Mouse (Mus musculus) hindbrain, embryonic 14.5 days (tissue): ENCODE results near the gene Vmn1r129. TPM values are rescaled to one million over a fixed set of nuclear protein-coding genes. Genes with fewer than 3 reads are reported as not detected.
"Not testable (repeated sequence)": the region's sequence is repeated elsewhere in the genome, so short reads cannot be mapped to it uniquely, and the experiment has no call there.

Source experiments
- ATAC-seq: fragments of 200-750 bp; cut with Nextera tagmentation; 2 replicates; pipeline ENCODE4 v1.8.0; 2017; ENCODE audit warnings: moderate number of reproducible peaks, mild to moderate bottlenecking, moderate TSS enrichment, moderate library complexity; ENCODE audit not compliant: low FRiP score
- DNase-seq: peaks from one replicate; pipeline ENCODE4 v3.0.0-alpha.2; 2015; ENCODE audit warnings: low spot score
- H3K27ac ChIP-seq: fragments of 300-500 bp; sonication (generic); 2 replicates; pipeline ENCODE4 v1.5.1; 2014; ENCODE audit warnings: mild to moderate bottlenecking, moderate library complexity
- H3K27me3 ChIP-seq: fragments of 300-500 bp; sonication (generic); 2 replicates; pipeline ENCODE4 v1.6.1; 2014; ENCODE audit warnings: mild to moderate bottlenecking, low read length, mixed read lengths; ENCODE audit not compliant: control insufficient read depth, insufficient read depth
- H3K36me3 ChIP-seq: fragments of 300-500 bp; sonication (generic); replicated peaks from 2 replicates; pipeline ENCODE4 v1.6.1; 2014; ENCODE audit not compliant: control insufficient read depth, insufficient read depth
- H3K4me1 ChIP-seq: fragments of 300-500 bp; sonication (generic); replicated peaks from 2 replicates; pipeline ENCODE4 v1.6.1; 2014; ENCODE audit warnings: antibody characterized with exemption, low read length, mixed read lengths; ENCODE audit not compliant: control insufficient read depth, insufficient read depth
- H3K4me2 ChIP-seq: fragments of 300-500 bp; sonication (generic); replicated peaks from 2 replicates; pipeline ENCODE4 v1.6.1; 2014; ENCODE audit warnings: mild to moderate bottlenecking, moderate library complexity
- H3K4me3 ChIP-seq: fragments of 300-500 bp; sonication (generic); replicated peaks from 2 replicates; pipeline ENCODE4 v1.5.1; 2014; ENCODE audit warnings: mild to moderate bottlenecking, low read length
- H3K9ac ChIP-seq: fragments of 300-500 bp; sonication (generic); 2 replicates; pipeline ENCODE4 v1.6.1; 2014
- H3K9me3 ChIP-seq: fragments of 300-500 bp; sonication (generic); 2 replicates; pipeline ENCODE4 v1.6.1; 2016; ENCODE audit warnings: low read length; ENCODE audit not compliant: control insufficient read depth
- WGBS: fragments of 180-500 bp; shearing (Covaris S2); extraction: QIAGEN DNeasy Blood & Tissue Kit; methylation state at CpG from one replicate; pipeline ENCODE4 v1.1.7; 2014; 5-methylcytosine and 5-hydroxymethylcytosine counted together
- polyA plus RNA-seq: library from polyadenylated mRNA; unstranded; fragments of >200 nt; fragmentation: Nextera tagmentation; extraction: Ambion mirVana; gene quantifications from 2 replicates; pipeline ENCODE4 v1.2.1, GENCODE M21; 2014

The Vmn1r129 gene
- not detected in 2 replicates for polyA plus RNA-seq

GRCm38 (mm10) chr7:21361191-21361590, at the start of gene Vmn1r129:
Gene Vmn1r129, minus strand, starts transcription at chr7:21361291.
- not testable (repeated sequence) for H3K4me2 ChIP-seq, H3K36me3 ChIP-seq, H3K27ac ChIP-seq, H3K9ac ChIP-seq, H3K27me3 ChIP-seq, ATAC-seq, H3K4me1 ChIP-seq, DNase-seq, H3K4me3 ChIP-seq, H3K9me3 ChIP-seq
- no CpG with 5 or more reads among the region's 1 CpGs for WGBS

DNA sequence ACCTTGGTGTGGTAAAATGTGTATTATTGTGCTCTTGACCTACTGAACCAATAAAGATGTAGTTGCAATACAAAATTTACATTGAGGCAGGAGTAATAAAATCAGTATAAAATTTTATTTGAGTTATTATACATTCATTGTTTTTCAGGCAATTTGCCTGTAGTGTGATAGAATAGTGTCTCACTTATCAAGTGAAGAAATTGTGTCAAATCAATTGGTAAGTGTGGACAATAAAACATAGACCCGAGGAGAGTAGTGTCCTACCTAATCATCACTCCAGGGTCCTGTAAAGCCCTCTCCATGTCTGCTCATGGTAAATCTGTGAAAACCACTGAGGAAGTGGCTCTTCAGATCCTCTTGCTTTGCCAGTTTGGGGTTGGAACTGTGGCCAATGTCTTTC, 12.0 kb downstream of the Vmn1r129 start, which contains the start of gene Vmn1r128:
Gene Vmn1r128 (plus strand): TSS at position 301 of the 400 bp plus-strand sequence.
- H3K9ac ChIP-seq, DNase-seq, H3K4me3 ChIP-seq, H3K27me3 ChIP-seq, H3K4me1 ChIP-seq, H3K36me3 ChIP-seq, H3K4me2 ChIP-seq, ATAC-seq, H3K9me3 ChIP-seq, H3K27ac ChIP-seq: not testable (repeated sequence)
- WGBS, result 91% methylated on average over 1 of the region's 1 CpGs

GRCm38 (mm10) chr7:21319761-21320160, 41.3 kb downstream of the Vmn1r129 start, which contains the start of gene Vmn1r127:
Gene Vmn1r127, minus strand, starts transcription at chr7:21319861.
- no CpG with 5 or more reads among the region's 3 CpGs for WGBS
- not testable (repeated sequence) for H3K27ac ChIP-seq, DNase-seq, H3K9me3 ChIP-seq, ATAC-seq, H3K27me3 ChIP-seq, H3K4me1 ChIP-seq, H3K9ac ChIP-seq, H3K36me3 ChIP-seq, H3K4me2 ChIP-seq, H3K4me3 ChIP-seq

Other genes starting within 250 kb of the Vmn1r129 start
- not detected in 2 replicates for gene Vmn1r122, start 227.2 kb downstream of the Vmn1r129 start, polyA plus RNA-seq
- gene Vmn1r123, start 199.1 kb downstream of the Vmn1r129 start, polyA plus RNA-seq, result not detected in 2 replicates
- gene Gm5157, start 170.9 kb downstream of the Vmn1r129 start, polyA plus RNA-seq, result not detected in 2 replicates
- gene Vmn1r124, start 100.7 kb downstream of the Vmn1r129 start, polyA plus RNA-seq, result not detected in 2 replicates
- not detected in 2 replicates for gene Vmn1r125, start 89.1 kb downstream of the Vmn1r129 start, polyA plus RNA-seq
- not detected in 2 replicates for gene Vmn1r126, start 59.8 kb downstream of the Vmn1r129 start, polyA plus RNA-seq
- not detected in 2 replicates for gene Vmn1r127, start 41.4 kb downstream of the Vmn1r129 start, polyA plus RNA-seq
- not detected in 2 replicates for gene Vmn1r128, start 11.9 kb downstream of the Vmn1r129 start, polyA plus RNA-seq
- gene Gm6882, start 71.5 kb upstream of the Vmn1r129 start, polyA plus RNA-seq, result not detected in 2 replicates
- not detected in 2 replicates for gene Vmn1r130, start 150.5 kb upstream of the Vmn1r129 start, polyA plus RNA-seq
- not detected in 2 replicates for gene Vmn1r131, start 184.8 kb upstream of the Vmn1r129 start, polyA plus RNA-seq